Mouse (Mus musculus): Measurements from ENCODE around the gene Mob4. TPM values are rescaled to one million over a fixed set of nuclear protein-coding genes. Genes with fewer than 3 reads are reported as not detected.

Gene Mob4
- polyA plus RNA-seq, 1 experiment, result 58.9 TPM

GRCm38 (mm10) chr1:55133173-55133572, 2.1 kb downstream of the Mob4 start:
- no peak for TF ChIP-seq POLR2A (IDR thresholded peaks at IDR 0.05; ENCODE audit: borderline replicate concordance, extremely low read depth, insufficient read depth, insufficient read length, poor library complexity, severe bottlenecking)
- no peak for TF ChIP-seq CTCF (IDR thresholded peaks at IDR 0.05; ENCODE audit: borderline replicate concordance, extremely low read depth, insufficient read depth, insufficient read length)
- DNase-seq (ENCODE audit: low read depth), result no peak

GRCm38 (mm10) chr1:55134301-55134700, 3.3 kb downstream of the Mob4 start:
- no peak for DNase-seq (ENCODE audit: low read depth)
- TF ChIP-seq CTCF (IDR thresholded peaks at IDR 0.05; ENCODE audit: borderline replicate concordance, extremely low read depth, insufficient read depth, insufficient read length), result no peak
- TF ChIP-seq POLR2A (IDR thresholded peaks at IDR 0.05; ENCODE audit: borderline replicate concordance, extremely low read depth, insufficient read depth, insufficient read length, poor library complexity, severe bottlenecking), result no peak

GRCm38 (mm10) chr1:55135846-55136245, 4.8 kb downstream of the Mob4 start:
- DNase-seq (ENCODE audit: low read depth), result no peak
- no peak for TF ChIP-seq POLR2A (IDR thresholded peaks at IDR 0.05; ENCODE audit: borderline replicate concordance, extremely low read depth, insufficient read depth, insufficient read length, poor library complexity, severe bottlenecking)
- TF ChIP-seq CTCF (IDR thresholded peaks at IDR 0.05; ENCODE audit: borderline replicate concordance, extremely low read depth, insufficient read depth, insufficient read length), result no peak

- TF ChIP-seq CTCF (IDR thresholded peaks at IDR 0.05; ENCODE audit: borderline replicate concordance, extremely low read depth, insufficient read depth, insufficient read length) (no peak), POLR2A (IDR thresholded peaks at IDR 0.05; ENCODE audit: borderline replicate concordance, extremely low read depth, insufficient read depth, insufficient read length, poor library complexity, severe bottlenecking) (no peak)
Observed at GRCm38 (mm10) chr1:55144338-55144737, 13.3 kb downstream of the Mob4 start.

GRCm38 (mm10) chr1:55145556-55145955, 14.5 kb downstream of the Mob4 start:
- DNase-seq (ENCODE audit: low read depth), result peak; percentile 24
- TF ChIP-seq CTCF (IDR thresholded peaks at IDR 0.05; ENCODE audit: borderline replicate concordance, extremely low read depth, insufficient read depth, insufficient read length), result no peak
- TF ChIP-seq POLR2A (IDR thresholded peaks at IDR 0.05; ENCODE audit: borderline replicate concordance, extremely low read depth, insufficient read depth, insufficient read length, poor library complexity, severe bottlenecking), result no peak

More at GRCm38 (mm10) chr1:55144338-55144737, 13.3 kb downstream of the Mob4 start:
- DNase-seq (ENCODE audit: low read depth), result no peak

GRCm38 (mm10) chr1:55157329-55157728, 26.3 kb downstream of the Mob4 start:
- no peak for TF ChIP-seq POLR2A (IDR thresholded peaks at IDR 0.05; ENCODE audit: borderline replicate concordance, extremely low read depth, insufficient read depth, insufficient read length, poor library complexity, severe bottlenecking)
- TF ChIP-seq CTCF (IDR thresholded peaks at IDR 0.05; ENCODE audit: borderline replicate concordance, extremely low read depth, insufficient read depth, insufficient read length), result no peak
- no peak for DNase-seq (ENCODE audit: low read depth)

GRCm38 (mm10) chr1:55158211-55158610, 27.2 kb downstream of the Mob4 start:
- no peak for DNase-seq (ENCODE audit: low read depth)
- TF ChIP-seq CTCF (IDR thresholded peaks at IDR 0.05; ENCODE audit: borderline replicate concordance, extremely low read depth, insufficient read depth, insufficient read length) (no peak), POLR2A (IDR thresholded peaks at IDR 0.05; ENCODE audit: borderline replicate concordance, extremely low read depth, insufficient read depth, insufficient read length, poor library complexity, severe bottlenecking) (no peak)

GRCm38 (mm10) chr1:55158821-55159220, 27.8 kb downstream of the Mob4 start:
- no peak for TF ChIP-seq CTCF (IDR thresholded peaks at IDR 0.05; ENCODE audit: borderline replicate concordance, extremely low read depth, insufficient read depth, insufficient read length)
- TF ChIP-seq POLR2A (IDR thresholded peaks at IDR 0.05; ENCODE audit: borderline replicate concordance, extremely low read depth, insufficient read depth, insufficient read length, poor library complexity, severe bottlenecking), result no peak
- DNase-seq (ENCODE audit: low read depth), result no peak

GRCm38 (mm10) chr1:55160218-55160617, 29.2 kb downstream of the Mob4 start:
- DNase-seq (ENCODE audit: low read depth), result no peak
- TF ChIP-seq POLR2A (IDR thresholded peaks at IDR 0.05; ENCODE audit: borderline replicate concordance, extremely low read depth, insufficient read depth, insufficient read length, poor library complexity, severe bottlenecking), result no peak
- TF ChIP-seq CTCF (IDR thresholded peaks at IDR 0.05; ENCODE audit: borderline replicate concordance, extremely low read depth, insufficient read depth, insufficient read length), result no peak

GRCm38 (mm10) chr1:55160831-55161638, 30.0 kb downstream of the Mob4 start:
- DNase-seq (ENCODE audit: low read depth), result peak; percentile 93
- no peak for TF ChIP-seq POLR2A (IDR thresholded peaks at IDR 0.05; ENCODE audit: borderline replicate concordance, extremely low read depth, insufficient read depth, insufficient read length, poor library complexity, severe bottlenecking)

- DNase-seq (ENCODE audit: low read depth), result peak; percentile 25
- TF ChIP-seq POLR2A (IDR thresholded peaks at IDR 0.05; ENCODE audit: borderline replicate concordance, extremely low read depth, insufficient read depth, insufficient read length, poor library complexity, severe bottlenecking), result no peak
- TF ChIP-seq CTCF (IDR thresholded peaks at IDR 0.05; ENCODE audit: borderline replicate concordance, extremely low read depth, insufficient read depth, insufficient read length), result peak; percentile 36; the same call in 1 of the 2 replicates
Observed at GRCm38 (mm10) chr1:55161895-55162294, 30.9 kb downstream of the Mob4 start.

GRCm38 (mm10) chr1:55162781-55163180, 31.8 kb downstream of the Mob4 start:
- TF ChIP-seq POLR2A (IDR thresholded peaks at IDR 0.05; ENCODE audit: borderline replicate concordance, extremely low read depth, insufficient read depth, insufficient read length, poor library complexity, severe bottlenecking) (no peak), CTCF (IDR thresholded peaks at IDR 0.05; ENCODE audit: borderline replicate concordance, extremely low read depth, insufficient read depth, insufficient read length) (no peak)
- peak; percentile 9 for DNase-seq (ENCODE audit: low read depth)
